Mouse (Mus musculus) common myeloid progenitor, adult 5-6 weeks (primary cell): ENCODE results near the gene Olfr649. TPM values are rescaled to one million over a fixed set of nuclear protein-coding genes. Genes with fewer than 3 reads are reported as not detected.

Source experiments
- total RNA-seq: library from RNA; stranded (forward); fragments of 200-1000, 187-1606 nt; gene quantifications from 2 replicates; pipeline ENCODE4 v1.2.3, GENCODE M21; 2017

Olfr649 gene
- total RNA-seq, 1 experiment from 2014 or later, result not detected

Other genes with a start within 250 kb of the Olfr649 start
- gene Olfr635, start 224.8 kb downstream of the Olfr649 start, total RNA-seq, result not detected in 2 replicates
- not detected in 2 replicates for gene Olfr638, start 197.2 kb downstream of the Olfr649 start, total RNA-seq
- gene Olfr639, start 178.7 kb downstream of the Olfr649 start, total RNA-seq, result not detected in 2 replicates
- gene Olfr640, start 170.4 kb downstream of the Olfr649 start, total RNA-seq, result not detected in 2 replicates
- gene Olfr641, start 160.5 kb downstream of the Olfr649 start, total RNA-seq, result not detected in 2 replicates
- gene Olfr642, start 143.3 kb downstream of the Olfr649 start, total RNA-seq, result not detected in 2 replicates
- not detected in 2 replicates for gene 4930516K23Rik, start 134.5 kb downstream of the Olfr649 start, total RNA-seq
- not detected in 2 replicates for gene Olfr644, start 124.1 kb downstream of the Olfr649 start, total RNA-seq
- not detected in 2 replicates for gene Olfr645, start 110.5 kb downstream of the Olfr649 start, total RNA-seq
- not detected in 2 replicates for gene Olfr646, start 91.1 kb downstream of the Olfr649 start, total RNA-seq
- gene Ubqln5, start 66.2 kb downstream of the Olfr649 start, total RNA-seq, result not detected in 2 replicates
- gene Olfr643, start 58.6 kb downstream of the Olfr649 start, total RNA-seq, result not detected in 2 replicates
- gene Ubqln3, start 52.7 kb downstream of the Olfr649 start, total RNA-seq, result not detected in 2 replicates
- gene Ubqlnl, start 45.4 kb downstream of the Olfr649 start, total RNA-seq, result 0.05 TPM in 1 of 2 replicates, not detected in the other
- gene Olfm5, start 31.2 kb downstream of the Olfr649 start, total RNA-seq, result not detected in 2 replicates
- gene Olfr648, start 12.6 kb downstream of the Olfr649 start, total RNA-seq, result not detected in 2 replicates
- gene Trim6, start 22.8 kb upstream of the Olfr649 start, total RNA-seq, result 3.0 and 3.2 TPM in 2 replicates
- 23.9 and 26.9 TPM in 2 replicates for gene Trim34a, start 48.5 kb upstream of the Olfr649 start, total RNA-seq
- gene Trim5, start 92.1 kb upstream of the Olfr649 start, total RNA-seq, result 6.3 and 8.4 TPM in 2 replicates
- 62.4 and 67.9 TPM in 2 replicates for gene Trim12a, start 119.5 kb upstream of the Olfr649 start, total RNA-seq
- 0.58 and 3.4 TPM in 2 replicates for gene Trim34b, start 133.5 kb upstream of the Olfr649 start, total RNA-seq
- 25.4 and 31.8 TPM in 2 replicates for gene Trim12c, start 157.4 kb upstream of the Olfr649 start, total RNA-seq
- gene Trim30b, start 173.9 kb upstream of the Olfr649 start, total RNA-seq, result 0.53 and 1.6 TPM in 2 replicates
- gene Trim30c, start 204.9 kb upstream of the Olfr649 start, total RNA-seq, result 0.27 and 1.5 TPM in 2 replicates